Mouse (Mus musculus) mouse embryonic stem cell (cell line): ENCODE measurements around the gene Mul1.

Source experiments
- in situ Hi-C, 2 experiments: fragments of 300-500 bp; cut with MboI; formaldehyde crosslinking; loops; 1 replicate in 1 of 2; 3 replicates in 1 of 2; pipeline ENCODE4 v1.14.3; 2019 to 2020; ENCODE audit warnings: low sequenced_read_pairs in 2 of 2, low pct_unique_long_range_greater_than_20kb in 1 of 2, mixed read lengths in 1 of 2; ENCODE audit not compliant: unreplicated experiment in 1 of 2

Gene Mul1

DNA sequence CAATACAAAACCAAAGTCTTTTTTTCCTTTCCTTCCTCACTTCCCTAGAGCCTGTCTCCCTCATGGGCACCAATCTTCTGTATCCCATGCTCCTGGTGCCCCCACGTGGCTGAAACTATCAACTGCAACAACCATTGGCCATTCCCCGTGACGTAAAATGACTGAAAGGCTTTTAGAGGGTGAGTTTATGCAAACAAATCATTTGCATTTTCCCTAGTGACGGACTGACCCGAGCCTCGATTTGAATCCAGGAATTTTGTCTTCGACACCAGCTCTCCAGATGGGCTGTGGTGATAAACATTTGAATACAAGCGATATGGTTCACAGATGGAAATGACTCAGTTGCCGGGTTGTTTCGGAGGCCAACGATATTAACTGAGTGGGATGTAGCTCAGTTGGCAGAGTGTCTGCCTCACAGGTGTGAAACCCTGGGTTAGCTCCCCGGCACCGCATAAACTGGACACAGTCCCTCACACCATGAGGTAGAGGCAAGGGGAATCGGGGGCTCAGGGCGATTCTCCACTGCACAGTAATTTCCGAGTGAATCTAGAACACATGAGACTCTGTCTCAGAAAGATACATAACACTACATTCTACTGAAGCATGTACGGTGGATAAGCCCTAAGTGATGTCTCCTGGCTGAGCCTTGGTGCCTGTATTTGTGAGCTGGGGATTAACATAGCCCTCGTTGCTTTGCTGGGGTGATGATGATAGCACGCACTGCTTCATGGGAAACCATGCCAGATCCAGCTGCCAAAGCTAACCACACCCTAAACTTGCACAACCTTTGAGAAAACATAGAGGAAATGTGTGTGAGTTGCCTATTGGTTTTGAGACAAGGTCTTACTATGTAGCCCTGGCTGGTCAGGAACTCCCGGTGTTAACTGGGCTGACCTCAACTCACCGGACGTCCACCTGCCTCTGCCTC lies 7.4 kb upstream of the Mul1 start:
- in situ Hi-C loops: loop anchor here in 1 of 2 experiments (5.0 kb wide), 1 partner anchor 105 kb away; no protein-coding TSS in a partner anchor

DNA sequence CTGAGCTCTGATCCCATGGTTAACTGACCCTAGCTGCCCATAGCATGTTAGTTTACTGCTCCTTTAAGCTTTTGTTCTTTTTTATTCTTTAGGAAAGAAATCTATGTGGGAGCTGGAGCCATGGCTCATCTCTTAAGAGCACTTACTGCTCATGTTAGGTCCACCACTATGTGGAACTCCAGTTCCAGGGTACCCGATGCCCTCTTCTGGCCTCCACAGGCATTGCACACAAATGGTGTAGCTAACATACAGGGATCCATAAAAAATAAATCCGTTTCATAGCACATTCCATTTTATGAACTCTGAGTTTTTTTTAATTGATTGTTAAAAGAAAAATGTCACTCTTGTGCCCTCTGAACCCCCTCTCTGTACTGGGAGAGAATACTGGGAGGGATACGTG lies 4.7 kb upstream of the Mul1 start:
- in situ Hi-C loops: loop anchor here in 1 of 2 experiments (5.0 kb wide), 1 partner anchor 107 kb away; no protein-coding TSS in a partner anchor

DNA sequence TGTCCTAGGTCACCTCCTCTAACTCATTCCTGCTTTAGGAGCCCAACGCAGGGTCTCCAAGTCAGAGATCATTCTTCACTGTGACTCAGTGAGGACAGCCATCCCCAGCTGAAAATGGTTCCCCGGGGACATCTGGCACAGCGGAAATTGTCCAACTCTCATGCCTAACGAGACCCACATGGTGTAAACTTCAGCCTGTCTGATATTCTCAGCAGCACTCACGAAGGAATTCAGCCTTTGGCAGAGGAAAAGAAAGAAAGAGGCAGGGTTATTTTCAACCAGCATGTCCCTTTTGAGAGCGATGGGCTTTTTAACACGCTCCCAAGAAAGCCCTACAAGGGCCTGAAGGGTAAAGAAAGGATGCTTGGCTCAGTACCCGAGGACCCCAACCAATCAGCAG lies 3.1 kb upstream of the Mul1 start:
- in situ Hi-C loops: no loop called here

DNA sequence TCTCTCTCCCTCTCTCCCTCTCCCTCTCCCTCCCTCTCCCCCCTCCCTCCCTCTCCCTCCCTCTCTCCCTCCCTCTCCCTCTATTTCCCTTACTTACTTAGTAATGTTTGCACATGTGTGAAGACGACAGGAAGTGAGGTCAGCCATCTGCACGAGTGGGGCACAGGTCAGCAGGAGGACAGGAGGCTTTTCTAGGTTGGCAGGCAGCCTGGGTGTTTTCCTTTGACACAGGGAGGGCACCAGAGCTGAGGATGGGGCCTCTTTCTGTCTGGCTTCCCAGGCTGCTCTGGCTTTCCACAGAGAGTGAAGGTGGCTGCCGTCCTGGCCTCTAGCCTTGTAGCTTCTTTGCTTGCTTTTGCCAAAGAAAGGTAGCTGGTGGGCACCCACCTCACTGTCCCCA lies 5.6 kb downstream of the Mul1 start:
- in situ Hi-C loops: loop anchor here in 1 of 2 experiments (10.0 kb wide), 1 partner anchor 415 kb away; no protein-coding TSS in a partner anchor

DNA sequence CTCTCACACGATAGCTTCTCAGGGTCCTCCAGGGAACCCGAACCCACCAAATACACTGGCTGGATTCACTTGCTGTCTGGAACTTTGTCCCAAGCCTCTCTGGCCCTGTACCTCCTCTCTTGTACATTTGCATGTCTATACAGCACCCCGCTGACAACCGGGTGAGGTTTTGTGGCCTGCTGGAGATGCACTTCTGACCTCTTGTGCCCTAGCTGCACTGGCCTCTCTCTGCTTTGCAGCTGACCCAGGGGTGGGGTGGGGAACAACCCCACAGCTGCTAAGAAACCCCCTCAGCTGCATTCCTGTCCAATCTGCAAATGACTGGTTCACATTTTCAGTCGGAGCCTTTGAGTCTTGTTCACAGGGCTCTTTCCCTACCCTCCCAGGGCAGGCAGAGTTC lies 10.5 kb downstream of the Mul1 start:
- in situ Hi-C loops: loop anchor here in 1 of 2 experiments (5.0 to 10.0 kb wide), 2 partner anchors 262 to 410 kb away; no protein-coding TSS in a partner anchor

DNA sequence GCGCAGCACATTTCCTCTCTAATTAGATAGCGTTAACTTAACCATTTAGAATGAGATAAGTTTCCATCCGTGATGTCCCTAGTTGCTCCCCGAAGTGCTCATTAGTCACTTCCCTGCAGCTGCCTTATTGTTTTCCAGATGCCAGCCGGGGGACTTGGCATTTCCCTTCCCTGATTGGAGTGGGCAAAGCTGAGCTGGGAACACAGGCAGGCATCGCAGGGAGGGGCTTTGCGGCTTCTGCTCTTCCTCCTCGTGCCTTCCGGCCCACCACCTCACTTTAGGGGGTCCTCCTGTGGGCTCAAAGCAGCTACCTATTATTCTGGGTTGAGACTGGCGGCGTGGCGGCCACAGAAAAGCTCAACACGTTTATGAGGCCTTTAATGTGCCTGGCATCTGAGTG lies 12.5 kb downstream of the Mul1 start:
- in situ Hi-C loops: loop anchor here in 1 of 2 experiments (5.0 to 10.0 kb wide), 2 partner anchors 260 to 408 kb away; no protein-coding TSS in a partner anchor

DNA sequence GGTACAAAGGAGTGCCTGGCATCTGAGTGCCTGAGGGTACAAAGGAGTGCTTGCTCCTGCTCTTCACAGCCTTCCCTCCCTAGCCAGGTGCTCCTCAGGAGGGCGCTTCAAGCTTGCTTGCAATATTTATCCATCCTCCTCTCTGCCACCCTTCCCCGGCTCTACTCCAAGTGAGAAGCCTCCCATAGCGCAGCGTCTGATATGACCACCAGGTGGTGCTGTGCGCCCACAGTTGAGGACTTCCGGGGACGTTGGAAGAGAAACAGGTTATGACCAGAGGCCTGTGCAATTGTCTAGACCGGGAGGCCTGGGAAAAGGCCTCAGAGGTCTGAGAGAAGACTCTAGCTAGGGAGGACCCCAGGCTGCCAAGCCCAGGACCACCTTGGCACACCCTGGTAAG lies 12.9 kb downstream of the Mul1 start:
- in situ Hi-C loops: loop anchor here in 1 of 2 experiments (5.0 to 10.0 kb wide), 2 partner anchors 260 to 407 kb away; no protein-coding TSS in a partner anchor

DNA sequence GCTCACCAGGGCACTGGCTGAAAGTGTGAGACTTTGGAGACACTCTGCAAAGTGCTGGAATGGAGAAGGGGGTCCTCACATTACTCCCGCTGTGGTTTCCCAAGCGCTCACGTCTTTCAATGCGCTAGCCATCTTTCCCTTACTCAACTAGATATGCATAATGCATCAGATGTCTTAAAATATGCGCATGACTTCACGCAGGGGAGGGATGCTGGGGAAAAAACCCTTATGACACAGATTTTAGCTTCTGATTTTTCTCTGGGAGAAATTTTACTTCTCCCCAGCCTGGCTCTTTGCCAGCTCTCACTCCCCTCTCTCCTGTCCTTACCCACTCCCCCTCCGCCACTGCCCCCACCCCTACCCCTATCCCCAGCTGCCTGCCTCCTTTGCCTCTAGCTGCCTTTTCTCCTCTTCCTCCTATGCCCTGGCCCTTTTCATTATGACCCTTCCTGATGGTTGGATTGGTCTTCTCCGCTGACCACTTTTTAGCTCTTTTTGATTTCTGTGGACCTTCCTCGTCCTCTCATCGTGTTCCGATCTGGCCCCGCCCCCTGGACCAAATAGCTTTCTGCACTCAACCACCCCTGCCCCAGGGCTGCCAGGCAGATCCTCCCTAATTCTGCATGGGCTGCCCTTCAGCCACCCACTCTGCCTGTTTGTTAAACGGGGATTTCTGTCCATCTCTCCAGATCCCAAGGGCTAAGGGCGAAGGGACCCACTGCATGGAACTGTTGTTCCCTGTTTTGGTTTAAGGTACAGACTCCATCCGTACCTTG lies 13.5 kb downstream of the Mul1 start:
- in situ Hi-C loops: loop anchor here in 1 of 2 experiments (5.0 to 10.0 kb wide), 2 partner anchors 259 to 407 kb away; no protein-coding TSS in a partner anchor

DNA sequence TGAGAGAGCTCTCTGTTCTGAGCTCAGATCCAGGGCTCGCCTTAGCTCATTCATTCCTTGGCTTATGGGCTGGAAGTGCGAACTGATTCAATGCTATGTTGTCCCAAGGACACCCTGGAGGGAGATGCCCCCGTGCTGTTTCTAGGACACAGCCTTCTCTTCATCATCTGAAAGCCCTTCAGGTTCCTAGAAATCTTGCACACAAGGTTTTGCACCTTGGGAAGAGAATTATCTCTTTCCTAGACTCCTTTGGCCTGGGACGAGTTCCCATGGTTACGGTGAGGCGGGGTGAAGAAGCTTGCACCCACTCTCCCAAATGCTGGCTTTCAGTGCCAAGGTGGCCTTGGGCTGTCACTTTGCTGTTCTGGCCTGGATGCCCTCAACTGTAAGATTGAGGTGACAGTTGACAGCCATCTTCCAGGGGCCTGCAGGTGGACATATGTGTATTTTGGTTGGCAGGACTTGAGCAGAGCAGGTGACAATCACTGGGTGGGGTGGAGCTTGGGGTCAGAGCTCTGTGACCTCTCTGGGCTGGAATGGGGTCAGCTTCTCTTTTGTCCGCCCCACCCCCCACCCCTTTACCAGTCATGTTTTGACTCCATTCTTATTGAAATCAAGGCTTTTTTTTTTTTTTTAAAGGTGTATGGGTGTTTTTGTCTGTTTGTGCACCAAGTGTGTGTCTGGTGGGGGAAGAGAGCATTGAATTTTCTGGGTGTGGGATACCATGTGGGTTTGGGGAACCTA lies 14.6 kb downstream of the Mul1 start:
- in situ Hi-C loops: loop anchor here in 1 of 2 experiments (5.0 to 10.0 kb wide), 2 partner anchors 258 to 406 kb away; no protein-coding TSS in a partner anchor

DNA sequence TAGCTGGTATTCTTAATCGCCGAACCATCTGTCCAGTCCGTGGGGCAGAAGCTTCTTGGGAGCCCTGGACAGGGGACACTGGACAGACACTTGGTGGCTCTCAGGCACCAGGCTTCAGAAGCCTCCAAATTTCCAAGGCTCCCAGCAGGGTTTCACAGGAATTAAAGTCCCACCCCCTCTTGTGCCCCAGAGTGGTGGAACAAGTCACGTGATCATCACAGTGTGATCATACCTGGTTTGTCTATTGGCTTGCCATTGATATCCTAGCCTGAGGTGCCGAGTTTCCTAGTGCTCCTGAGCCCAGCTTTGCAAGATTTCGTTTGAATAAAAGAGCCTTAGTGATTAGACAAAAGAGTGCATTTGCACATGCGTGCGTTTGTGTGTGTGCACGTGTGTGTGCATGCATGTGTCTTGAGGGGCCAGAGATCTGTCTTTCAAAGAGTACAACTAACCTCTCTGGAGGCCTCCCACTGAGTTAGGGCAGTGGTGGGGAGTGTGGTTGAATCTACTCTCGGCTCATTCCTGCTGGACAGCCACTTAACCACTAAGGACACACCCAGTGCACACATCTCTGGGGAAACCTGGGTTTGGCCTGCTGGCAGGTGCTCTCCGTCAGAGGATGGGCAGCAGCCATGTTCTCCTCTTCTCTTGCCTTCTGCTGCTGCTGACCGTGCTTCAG lies 15.3 kb downstream of the Mul1 start:
- in situ Hi-C loops: loop anchor here in 1 of 2 experiments (5.0 to 10.0 kb wide), 2 partner anchors 258 to 405 kb away; no protein-coding TSS in a partner anchor

DNA sequence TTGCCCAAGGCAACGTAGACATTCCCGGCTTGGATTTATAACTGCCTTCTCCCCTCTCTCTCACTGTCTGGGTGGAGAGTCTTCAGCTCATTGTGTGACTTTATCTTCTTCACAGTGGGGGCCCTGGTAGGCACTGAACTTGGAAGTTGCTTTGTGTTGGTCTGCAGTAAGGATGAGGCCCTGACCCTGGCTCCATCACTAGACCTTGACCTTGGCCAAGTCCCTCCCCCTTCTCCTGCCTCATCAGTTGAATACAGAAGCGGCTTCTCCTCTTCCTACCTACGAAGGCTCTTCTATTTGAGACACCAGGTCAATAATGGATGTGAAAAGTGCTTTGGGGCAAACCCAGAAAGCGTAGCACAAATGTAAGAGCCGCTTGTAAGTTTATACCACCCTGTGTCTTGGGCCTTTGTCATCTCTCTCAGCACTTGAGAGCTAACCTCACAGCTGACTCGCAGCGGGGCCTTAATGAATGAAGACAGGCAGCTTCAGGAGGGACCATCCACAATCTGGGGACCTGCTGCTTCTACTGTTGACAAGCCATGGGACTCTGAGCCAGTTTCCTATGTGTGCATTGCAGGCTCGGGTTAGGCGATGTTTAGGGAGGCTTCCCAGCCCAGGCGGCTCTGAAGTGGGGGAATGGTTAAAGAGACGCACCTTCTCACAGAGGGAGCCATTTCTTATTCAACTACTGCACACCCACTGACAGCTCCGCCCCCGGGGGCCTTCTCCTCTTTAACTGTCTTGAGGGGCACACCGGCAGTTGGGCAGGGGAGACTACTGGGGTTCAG lies 18.0 kb downstream of the Mul1 start:
- in situ Hi-C loops: no loop called here

DNA sequence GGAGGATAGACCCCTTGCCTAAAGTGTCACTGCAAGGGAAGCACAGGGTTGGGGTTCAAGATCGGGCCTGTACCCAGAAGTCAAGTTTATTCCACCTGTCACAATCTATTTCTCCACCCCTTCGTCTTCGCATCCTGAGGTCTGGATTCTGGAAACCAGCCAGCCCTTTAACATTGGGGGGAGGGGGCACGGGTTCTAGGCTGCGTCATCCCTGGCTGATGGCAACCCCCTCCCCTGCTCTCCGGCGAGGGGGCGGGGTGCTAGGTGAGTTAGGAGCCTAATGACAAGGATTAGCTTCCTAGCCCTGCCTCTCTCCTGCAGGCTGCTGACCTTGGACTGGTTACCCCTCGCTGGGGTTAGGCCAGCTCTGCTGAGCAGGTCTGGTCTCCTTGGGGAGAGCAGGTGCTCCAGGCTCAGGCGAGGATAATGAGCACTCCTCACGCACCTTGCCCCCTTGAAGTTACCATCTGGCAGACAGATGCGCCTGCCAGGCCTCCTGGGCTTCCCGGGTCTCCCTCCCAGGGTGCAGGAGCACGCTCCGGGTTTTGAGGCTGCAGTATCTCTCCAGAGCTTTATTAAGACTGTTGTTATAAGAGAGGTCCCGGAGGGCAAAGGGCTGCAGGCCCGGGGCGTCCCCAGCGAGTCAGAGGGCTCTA lies 18.8 kb downstream of the Mul1 start:
- in situ Hi-C loops: no loop called here

DNA sequence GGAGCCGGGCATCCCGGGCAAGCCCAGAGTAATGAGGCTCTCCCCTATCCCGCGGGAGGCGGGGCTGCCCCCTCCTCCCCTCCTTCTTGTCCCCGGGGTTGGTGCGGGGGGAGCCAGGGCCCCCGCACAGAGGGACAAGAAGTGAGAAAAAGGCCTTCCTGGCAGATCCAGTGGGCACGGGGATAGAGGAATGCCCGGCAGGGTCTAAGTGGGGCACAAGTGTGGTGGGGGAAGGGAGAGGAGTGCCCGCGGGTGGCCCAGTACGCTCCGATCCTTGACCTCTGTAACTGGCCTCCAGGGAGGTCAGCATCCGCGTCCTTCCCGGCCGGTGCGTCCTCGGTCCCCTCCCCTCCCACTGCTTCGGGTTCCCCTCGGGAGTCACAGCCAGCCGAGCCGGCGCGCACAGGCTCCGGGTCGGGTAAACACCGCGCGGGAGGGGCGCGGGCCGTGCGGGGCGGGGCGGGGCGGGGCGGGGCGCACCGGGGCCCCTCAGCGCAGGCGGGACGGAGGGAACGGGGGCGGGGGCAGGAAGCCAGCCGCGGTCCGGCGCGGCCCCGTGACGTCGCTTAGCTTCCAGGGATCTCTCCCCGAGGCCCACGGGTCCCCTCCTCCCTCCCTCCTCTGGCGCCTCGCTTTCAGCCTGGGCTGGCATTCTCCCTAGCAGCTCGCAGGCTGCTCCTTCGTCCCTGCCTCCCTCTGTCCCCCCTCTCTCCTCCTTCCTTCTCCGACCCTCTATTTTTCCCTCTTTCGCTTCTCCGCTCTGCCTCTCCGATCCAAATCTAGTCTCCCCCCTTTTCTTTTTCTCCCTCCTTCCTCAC lies 19.5 kb downstream of the Mul1 start, which contains the start of gene Camk2n1:
Gene Camk2n1 (plus strand): TSS at position 562 of the 818 bp plus-strand sequence.
- in situ Hi-C loops: no loop called here

DNA sequence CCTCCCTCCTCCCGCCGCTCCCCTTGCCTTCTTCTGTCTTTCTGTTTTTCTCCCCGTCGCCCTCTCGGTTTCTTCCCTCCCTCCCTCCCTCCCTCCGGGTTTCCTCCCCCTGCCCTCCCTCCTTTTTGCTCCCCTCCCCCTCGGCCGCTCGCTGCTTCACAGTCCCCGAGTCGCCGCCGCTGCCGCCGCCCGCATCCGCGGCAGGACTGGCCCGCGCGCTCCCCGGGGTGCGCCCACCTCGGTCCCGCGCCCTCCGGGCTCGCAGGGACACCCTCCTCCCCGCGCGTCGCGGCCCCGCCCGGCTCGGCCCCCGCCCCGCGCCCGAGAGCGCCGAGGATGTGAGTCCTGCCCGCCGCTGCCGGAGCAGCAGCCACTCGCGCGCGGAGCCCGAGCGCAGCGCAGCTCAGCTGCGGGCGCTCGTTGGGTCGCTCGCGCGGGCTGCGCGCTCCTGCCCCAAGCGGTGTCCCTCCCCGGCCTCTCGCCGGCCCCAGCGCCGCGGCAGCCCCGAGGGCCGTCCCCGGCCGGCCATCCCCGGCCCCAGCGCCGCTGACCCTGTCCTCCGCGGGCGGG lies 20.2 kb downstream of the Mul1 start:
- in situ Hi-C loops: no loop called here
